22 mouse cellular contexts compared by ENCODE assay signal in the genomic region with DNA sequence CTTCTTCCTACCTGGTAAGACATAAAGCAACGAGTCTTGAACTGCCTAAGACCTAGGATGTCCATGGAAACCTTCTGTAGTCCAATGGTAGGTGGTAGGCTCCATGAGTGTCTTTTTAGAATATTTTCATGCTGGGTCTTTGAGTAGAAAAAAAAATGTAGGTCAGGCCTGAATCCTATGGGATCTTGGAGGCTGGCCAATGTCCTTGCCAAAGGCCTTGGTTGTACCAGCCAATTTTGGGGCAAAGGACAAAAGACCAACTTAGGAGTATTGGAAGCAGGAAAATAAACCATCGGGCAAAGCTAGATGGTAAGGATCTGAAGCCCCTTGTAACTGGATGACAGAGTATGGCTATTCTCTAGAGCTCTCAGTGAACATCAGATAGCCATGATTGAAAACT.
DNase-seq lines count a peak whose midpoint lies in the region; ATAC-seq and TF ChIP-seq lines count a peak whose summit lies in the region.
"Had no signal": no experiment of that assay in that cellular context is flagged by ENCODE, and none has a peak within 500 bp of the region (broad histone marks: within the 10 kb centered on the region; RNA-seq: fewer than 3 reads in every experiment).

No protein-coding gene starts in this region.

- peak; percentile 23 for DNase-seq in adrenal gland, adult 2 months
- no peak for DNase-seq in adrenal gland, postnatal 14 days
- peak; percentile 11 for DNase-seq in cerebellum, adult 11 months
- DNase-seq in liver, adult 2 months (ENCODE audit: extremely low read depth, low read depth, low spot score) = peak; percentile 12
- peak; percentile 24 to 39 for DNase-seq in cerebellum, postnatal 36 days
- no peak for DNase-seq in ovary, postnatal 14 days (ENCODE audit: low spot score)
- DNase-seq: B cell, adult 2 months; forebrain, postnatal 0 days; gastrocnemius, adult 2 months; gastrocnemius, postnatal 25 days; heart, postnatal 4 days had no signal

- H3K4me2 ChIP-seq in liver, embryonic 12.5 days = no peak overlapping the region
- H3K4me2 ChIP-seq: forebrain, embryonic 13.5 days; heart, embryonic 13.5 days; hindbrain, embryonic 12.5 days had no signal

- no peak overlapping the region for H3K27ac ChIP-seq in liver, adult 2 months (replicated peaks; ENCODE audit: insufficient read depth, low read depth, low read length)
- no peak overlapping the region for H3K27ac ChIP-seq in liver, embryonic 12.5 days
- H3K27ac ChIP-seq: embryonic facial prominence, embryonic 10.5 days; forebrain, embryonic 13.5 days; gastrocnemius, adult 2 months; heart, embryonic 13.5 days; hindbrain, embryonic 12.5 days had no signal

- no peaks in the 10 kb centered on the region for H3K27me3 ChIP-seq in liver, adult 2 months (ENCODE audit: control insufficient read depth, insufficient read depth, low read length)
- no peaks in the 10 kb centered on the region for H3K27me3 ChIP-seq in liver, embryonic 12.5 days (replicated peaks)
- H3K27me3 ChIP-seq: forebrain, embryonic 13.5 days; heart, embryonic 13.5 days; hindbrain, embryonic 12.5 days had no signal

- H3K9ac ChIP-seq in liver, adult 2 months (ENCODE audit: low read depth, low read length) = no peak overlapping the region
- no peak overlapping the region for H3K9ac ChIP-seq in liver, embryonic 12.5 days
- H3K9ac ChIP-seq: forebrain, embryonic 13.5 days; forebrain, postnatal 0 days; heart, embryonic 13.5 days; hindbrain, embryonic 12.5 days had no signal

- no peak overlapping the region for H3K4me3 ChIP-seq in liver, adult 2 months (ENCODE audit: insufficient read depth, low read depth, low read length)
- H3K4me3 ChIP-seq in liver, embryonic 12.5 days = no peak overlapping the region
- H3K4me3 ChIP-seq: embryonic facial prominence, embryonic 10.5 days; forebrain, embryonic 13.5 days; gastrocnemius, adult 2 months; heart, embryonic 13.5 days; hindbrain, embryonic 12.5 days had no signal

- H3K36me3 ChIP-seq in liver, adult 2 months (ENCODE audit: control insufficient read depth, insufficient read depth, low read length) = no peaks in the 10 kb centered on the region
- no peaks in the 10 kb centered on the region for H3K36me3 ChIP-seq in liver, embryonic 12.5 days
- H3K36me3 ChIP-seq: embryonic facial prominence, embryonic 10.5 days; G1E; heart, embryonic 13.5 days; hindbrain, embryonic 12.5 days had no signal

- H3K4me1 ChIP-seq in liver, adult 2 months (ENCODE audit: control insufficient read depth, insufficient read depth, low read length) = no peaks in the 10 kb centered on the region
- no peaks in the 10 kb centered on the region for H3K4me1 ChIP-seq in liver, embryonic 12.5 days
- H3K4me1 ChIP-seq: embryonic facial prominence, embryonic 10.5 days; heart, embryonic 13.5 days had no signal

- H3K79me2 ChIP-seq in liver, adult 2 months (ENCODE audit: control insufficient read depth, insufficient read depth, low read length) = no peaks in the 10 kb centered on the region

- no peak for TF ChIP-seq CTCF in liver, adult 2 months (IDR thresholded peaks at IDR 0.05; ENCODE audit: low read depth, low read length)

- no peak for ATAC-seq in cerebellum, adult (ENCODE audit: insufficient number of reproducible peaks, low FRiP score, low TSS enrichment)
- ATAC-seq in liver, embryonic 12.5 days = no peak
- ATAC-seq: CD4-positive, CD25-positive, alpha-beta regulatory T cell, adult 4 months; forebrain, embryonic 13.5 days; forebrain, postnatal 0 days; hindbrain, embryonic 16.5 days; inflammation-experienced regulatory T-cells, adult 6 months; intestine, postnatal 0 days had no signal

- no peaks in the 10 kb centered on the region for H3K9me3 ChIP-seq in liver, embryonic 12.5 days (replicated peaks)
- H3K9me3 ChIP-seq: embryonic facial prominence, embryonic 10.5 days; forebrain, embryonic 13.5 days; G1E; heart, embryonic 13.5 days; hindbrain, embryonic 12.5 days had no signal

- WGBS in liver, adult 2 months = 49% methylated on average over 2 of the region's 2 CpGs
- 60% methylated on average over 2 of the region's 2 CpGs for WGBS in liver, embryonic 12.5 days (ENCODE audit: insufficient replicate concordance)

- TF ChIP-seq POLR2A in liver, adult 2 months (IDR thresholded peaks at IDR 0.05; ENCODE audit: extremely low read depth, insufficient read depth, low read length) = no peak

Comparison
In these comparisons a context has a peak if more than half of its experiments do, and no peak if none do; other contexts are left out.
1. DNase-seq: peak in adrenal gland, adult 2 months (single experiment), cerebellum, adult 11 months (single experiment), liver, adult 2 months (single experiment) and cerebellum, postnatal 36 days (2 of 2); none in adrenal gland, postnatal 14 days (single experiment) and ovary, postnatal 14 days (single experiment).